Mouse (Mus musculus) gonadal fat pad, adult 2 months (tissue): ENCODE data around the gene Olfr611. TPM values are rescaled to one million over a fixed set of nuclear protein-coding genes. Genes with fewer than 3 reads are reported as not detected.
"Not testable (repeated sequence)": the region's sequence is repeated elsewhere in the genome, so short reads cannot be mapped to it uniquely, and the experiment has no call there.

Source experiments
- DNase-seq: peaks from one replicate; pipeline ENCODE4 v3.0.0-alpha.2; 2012; ENCODE audit warnings: low read depth
- polyA plus RNA-seq: library from polyadenylated mRNA; depleted of rRNA; stranded (reverse); fragments of >200 nt; gene quantifications from 2 replicates; pipeline ENCODE4 v1.2.3, GENCODE M21; 2012; rRNA removed

Olfr611 gene
- polyA plus RNA-seq = not detected in 2 replicates

- DNase-seq = not testable (repeated sequence)
Observed at GRCm38 (mm10) chr7:103520746-103521145, at the start of gene Olfr611. Gene Olfr611, minus strand, starts transcription at chr7:103520846.

GRCm38 (mm10) chr7:103569043-103569442 lies 48.4 kb upstream of the Olfr611 start, which contains the start of gene Olfr616:
Gene Olfr616, minus strand, starts transcription at chr7:103569143.
- DNase-seq = no peak

GRCm38 (mm10) chr7:103555779-103556178 lies 35.1 kb upstream of the Olfr611 start, which contains the start of gene Olfr615:
Gene Olfr615, plus strand, starts transcription at chr7:103556079.
- DNase-seq = no peak

- no peak for DNase-seq
Observed at GRCm38 (mm10) chr7:103547774-103548173, 27.1 kb upstream of the Olfr611 start, which contains the start of gene Olfr613. Gene Olfr613, plus strand, starts transcription at chr7:103548074.

GRCm38 (mm10) chr7:103542617-103543016 lies 22.0 kb upstream of the Olfr611 start, which contains the start of gene Olfr612:
Gene Olfr612, minus strand, starts transcription at chr7:103542717.
- not testable (repeated sequence) for DNase-seq

- no peak for DNase-seq
Observed at GRCm38 (mm10) chr7:103512022-103512421, 8.6 kb downstream of the Olfr611 start, which contains the start of gene Olfr610. Gene Olfr610, minus strand, starts transcription at chr7:103512122.

GRCm38 (mm10) chr7:103497962-103498361 lies 22.7 kb downstream of the Olfr611 start, which contains the start of gene Olfr609:
Gene Olfr609, minus strand, starts transcription at chr7:103498062.
- no peak for DNase-seq

GRCm38 (mm10) chr7:103477106-103477505 lies 43.5 kb downstream of the Olfr611 start:
- DNase-seq = not testable (repeated sequence)

- no peak for DNase-seq
Observed at GRCm38 (mm10) chr7:103469577-103469976, 51.1 kb downstream of the Olfr611 start, which contains the start of gene Olfr608. Gene Olfr608, plus strand, starts transcription at chr7:103469877.

Other genes with a start within 250 kb of the Olfr611 start
- not detected in 2 replicates for gene Olfr596, start 215.2 kb downstream of the Olfr611 start, polyA plus RNA-seq
- not detected in 2 replicates for gene Olfr597, start 204.5 kb downstream of the Olfr611 start, polyA plus RNA-seq
- gene Olfr598, start 197.3 kb downstream of the Olfr611 start, polyA plus RNA-seq = not detected in 2 replicates
- gene Olfr599, start 184.9 kb downstream of the Olfr611 start, polyA plus RNA-seq = not detected in 2 replicates
- not detected in 2 replicates for gene Olfr600, start 171.2 kb downstream of the Olfr611 start, polyA plus RNA-seq
- not detected in 2 replicates for gene Olfr601, start 158.2 kb downstream of the Olfr611 start, polyA plus RNA-seq
- not detected in 2 replicates for gene Olfr603, start 134.7 kb downstream of the Olfr611 start, polyA plus RNA-seq
- not detected in 2 replicates for gene Usp17lc, start 105.8 kb downstream of the Olfr611 start, polyA plus RNA-seq
- gene Olfr605, start 75.4 kb downstream of the Olfr611 start, polyA plus RNA-seq = not detected in 2 replicates
- gene Olfr606, start 71.8 kb downstream of the Olfr611 start, polyA plus RNA-seq = not detected in 2 replicates
- not detected in 2 replicates for gene Olfr607, start 56.7 kb downstream of the Olfr611 start, polyA plus RNA-seq
- gene Olfr608, start 51.0 kb downstream of the Olfr611 start, polyA plus RNA-seq = not detected in 2 replicates
- not detected in 2 replicates for gene Olfr609, start 22.8 kb downstream of the Olfr611 start, polyA plus RNA-seq
- not detected in 2 replicates for gene Olfr610, start 8.7 kb downstream of the Olfr611 start, polyA plus RNA-seq
- gene Olfr612, start 21.9 kb upstream of the Olfr611 start, polyA plus RNA-seq = not detected in 2 replicates
- gene Olfr613, start 27.2 kb upstream of the Olfr611 start, polyA plus RNA-seq = not detected in 2 replicates
- gene Olfr615, start 35.2 kb upstream of the Olfr611 start, polyA plus RNA-seq = not detected in 2 replicates
- not detected in 2 replicates for gene Olfr616, start 48.3 kb upstream of the Olfr611 start, polyA plus RNA-seq
- gene Olfr617, start 52.2 kb upstream of the Olfr611 start, polyA plus RNA-seq = not detected in 2 replicates
- not detected in 2 replicates for gene Olfr618, start 69.3 kb upstream of the Olfr611 start, polyA plus RNA-seq
- gene Olfr619, start 79.7 kb upstream of the Olfr611 start, polyA plus RNA-seq = not detected in 2 replicates
- gene Olfr620, start 91.7 kb upstream of the Olfr611 start, polyA plus RNA-seq = not detected in 2 replicates
- not detected in 2 replicates for gene Olfr622, start 121.9 kb upstream of the Olfr611 start, polyA plus RNA-seq
- gene Olfr623, start 142.9 kb upstream of the Olfr611 start, polyA plus RNA-seq = not detected in 2 replicates
- not detected in 2 replicates for gene Olfr624, start 150.3 kb upstream of the Olfr611 start, polyA plus RNA-seq
- gene Olfr625-ps1, start 161.9 kb upstream of the Olfr611 start, polyA plus RNA-seq = not detected in 2 replicates
- not detected in 2 replicates for gene Olfr243, start 193.8 kb upstream of the Olfr611 start, polyA plus RNA-seq
- not detected in 2 replicates for gene Olfr628, start 209.5 kb upstream of the Olfr611 start, polyA plus RNA-seq
- not detected in 2 replicates for gene Olfr629, start 224.1 kb upstream of the Olfr611 start, polyA plus RNA-seq
- not detected in 2 replicates for gene Olfr630, start 236.5 kb upstream of the Olfr611 start, polyA plus RNA-seq